Mouse (Mus musculus) mammary gland, adult 2 months (tissue): ENCODE results near the gene Ggct. TPM values are rescaled to one million over a fixed set of nuclear protein-coding genes. Genes with fewer than 3 reads are reported as not detected.

Experiments
- polyA plus RNA-seq: library from polyadenylated mRNA; depleted of rRNA; stranded (reverse); fragments of >200 nt; gene quantifications from 2 replicates; pipeline ENCODE4 v1.2.3, GENCODE M21; 2012; ENCODE audit warnings: low replicate concordance; rRNA removed

Gene Ggct
- polyA plus RNA-seq, result 1.4 and 2.8 TPM in 2 replicates

DNA sequence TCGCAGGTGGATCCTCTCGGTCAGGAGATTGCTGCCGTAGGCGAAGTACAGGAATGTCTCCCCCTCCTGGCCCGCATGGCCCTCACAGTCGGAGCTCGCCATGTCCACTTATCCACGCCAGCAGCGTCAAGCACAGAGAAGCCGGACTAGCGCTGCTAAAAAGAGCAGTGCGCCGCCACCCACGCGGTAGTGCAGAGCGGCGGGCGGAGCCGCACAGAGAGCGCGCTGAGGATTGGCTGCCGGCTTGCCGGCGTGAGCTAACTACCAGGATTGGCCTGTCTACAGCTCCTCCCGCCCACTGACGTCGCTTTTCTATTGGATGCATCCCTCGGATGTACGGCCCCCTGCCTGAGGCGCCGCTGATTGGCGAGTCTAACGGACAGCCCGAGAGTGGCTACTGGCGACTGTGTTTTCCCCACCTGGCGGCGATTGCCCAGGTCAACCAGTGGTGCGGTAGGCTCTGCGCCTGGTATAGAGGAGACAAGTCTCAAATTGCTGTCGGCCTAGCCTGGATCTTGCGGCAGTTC, at the start of gene Ggct:
Gene Ggct, minus strand, starts transcription at position 217 of the 527 bp plus-strand sequence.

GRCm38 (mm10) chr6:55037799-55038670, 45.3 kb upstream of the Ggct start, which contains the start of gene Gars:
TSS of gene Gars (plus strand) at chr6:55038007.

DNA sequence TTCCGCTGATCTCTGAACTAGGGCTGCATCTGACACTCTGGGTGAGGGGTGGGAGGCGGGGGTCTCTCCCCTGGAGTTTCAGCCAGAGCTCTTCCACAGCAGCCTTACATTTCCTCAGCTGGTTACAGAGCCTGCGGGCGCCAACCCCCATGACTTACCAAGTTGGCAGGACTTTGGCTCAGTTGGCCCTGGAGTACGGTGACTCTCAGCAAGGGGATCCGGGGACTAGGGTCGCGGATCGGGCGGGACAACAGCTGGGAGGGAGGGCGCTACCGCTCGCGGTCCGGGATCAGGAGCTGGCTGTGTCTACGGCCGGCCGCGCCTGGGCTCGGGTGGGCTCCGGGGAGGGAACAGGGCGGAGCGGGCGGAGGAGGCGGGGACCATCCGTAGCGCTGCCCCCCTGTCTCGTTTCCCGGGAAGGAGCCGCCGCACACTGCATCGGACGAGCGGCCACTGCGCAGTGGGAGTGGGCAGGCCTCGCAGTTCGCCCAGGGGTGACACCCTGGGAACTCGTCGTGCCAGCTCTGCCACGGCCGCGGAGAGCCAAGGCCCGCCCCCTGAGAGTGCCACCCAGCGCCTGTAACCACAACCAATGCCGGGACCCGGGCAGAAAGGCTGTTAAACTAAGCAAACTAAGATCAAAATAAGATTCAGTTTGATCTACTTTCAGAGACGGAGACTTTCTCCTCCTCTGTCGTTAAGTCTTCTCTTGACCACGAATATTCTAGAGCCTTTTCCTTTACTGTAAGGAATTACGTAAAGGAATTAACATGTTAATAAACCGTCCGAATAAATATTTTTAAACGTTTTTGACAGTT, 20.4 kb downstream of the Ggct start, which contains the start of gene Nod1:
Gene Nod1, minus strand, starts transcription at position 502 of the 818 bp plus-strand sequence.

Other genes starting within 250 kb of the Ggct start
- gene Znrf2, start 176.0 kb downstream of the Ggct start, polyA plus RNA-seq, result 16.2 and 16.4 TPM in 2 replicates
- 43.9 and 69.2 TPM in 2 replicates for gene Nod1, start 20.3 kb downstream of the Ggct start, polyA plus RNA-seq
- gene Gars, start 45.1 kb upstream of the Ggct start, polyA plus RNA-seq, result 35.8 and 36.6 TPM in 2 replicates
- gene Crhr2, start 140.1 kb upstream of the Ggct start, polyA plus RNA-seq, result 0.45 and 19.9 TPM in 2 replicates
- gene Inmt, start 182.1 kb upstream of the Ggct start, polyA plus RNA-seq, result 27.2 and 46.4 TPM in 2 replicates
- gene Mindy4, start 210.4 kb upstream of the Ggct start, polyA plus RNA-seq, result 7.6 and 15.0 TPM in 2 replicates